Mouse (Mus musculus): ENCODE results near the gene Gstt4. TPM values are rescaled to one million over a fixed set of nuclear protein-coding genes. Genes with fewer than 3 reads are reported as not detected.

The Gstt4 gene
- total and polyA plus RNA-seq, 3 experiments: not detected

DNA sequence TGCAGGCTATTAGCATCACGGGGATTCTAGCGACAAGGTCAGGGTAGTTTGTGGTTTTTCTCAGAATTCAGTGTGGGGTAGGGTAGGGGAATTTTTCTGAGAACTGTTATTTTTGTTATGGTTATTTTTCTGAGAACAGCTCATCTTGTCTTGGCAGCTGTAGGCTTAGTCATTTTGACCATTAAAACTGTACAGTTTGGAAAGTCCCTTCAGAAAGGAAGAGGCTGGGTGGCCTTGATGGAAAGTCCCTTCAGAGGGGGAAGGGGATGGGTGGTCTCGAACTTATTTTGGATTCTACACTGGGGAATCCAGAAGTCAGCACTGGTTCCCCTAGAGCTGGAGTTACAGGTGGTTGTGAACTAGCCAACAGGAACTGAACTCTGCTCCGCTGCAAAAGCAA lies 2.2 kb upstream of the Gstt4 start:
- DNase-seq (ENCODE audit: low spot score) (no peak), ATAC-seq (ENCODE audit: extremely low read depth, insufficient number of reproducible peaks, low FRiP score, poor library complexity, severe bottlenecking) (no peak)
- Histone ChIP-seq H3K4me3 (ENCODE audit: low read depth, low read length) (no peak overlapping the region), H3K4me1 (ENCODE audit: insufficient read depth, low read depth, low read length) (peaks cover 33% of the 10 kb centered on the region), H3K9me3 (replicated peaks) (peaks cover 10% of the 10 kb centered on the region), H3K36me3 (replicated peaks) (no peaks in the 10 kb centered on the region), H3K27me3 (ENCODE audit: insufficient read depth, low read length) (peaks cover under 1% of the 10 kb centered on the region; the same call in 1 of the 2 replicates)
- no peak for TF ChIP-seq TAL1 (conservative IDR thresholded peaks at IDR 0.05; ENCODE audit: low read depth, low read length)
- no peak for TF ChIP-seq CTCF (IDR thresholded peaks at IDR 0.05; ENCODE audit: low read depth, low read length)
- TF ChIP-seq GATA1 (IDR thresholded peaks at IDR 0.05; ENCODE audit: borderline replicate concordance, low read length): no peak
- no peak for TF ChIP-seq POLR2AphosphoS5 (IDR thresholded peaks at IDR 0.05; ENCODE audit: insufficient replicate concordance, low read depth, low read length)
- no peak for TF ChIP-seq GATA2 (IDR thresholded peaks at IDR 0.05; ENCODE audit: borderline replicate concordance, low read depth, low read length)

DNA sequence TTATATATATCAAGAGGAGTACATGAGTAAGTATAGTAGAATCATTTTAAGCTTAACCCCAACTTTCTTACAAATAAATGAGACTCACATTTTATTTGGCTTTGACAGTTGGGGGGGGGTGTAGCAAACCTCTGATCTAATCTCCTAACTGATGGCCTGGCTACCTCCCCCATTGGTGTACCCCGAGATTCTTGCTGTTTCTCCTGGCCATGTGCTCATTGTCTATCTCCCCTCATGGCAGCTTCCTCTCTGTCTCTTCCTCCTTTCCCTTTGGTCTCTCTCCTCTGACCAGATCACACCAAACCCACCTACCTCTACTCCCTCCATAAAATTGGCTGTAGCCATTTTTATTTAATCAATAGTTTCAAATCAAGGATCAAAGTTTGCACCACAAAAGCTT lies 1.4 kb upstream of the Gstt4 start:
- no peak for DNase-seq (ENCODE audit: low spot score)
- H3K4me3 ChIP-seq (ENCODE audit: low read depth, low read length): no peak overlapping the region

GRCm38 (mm10) chr10:75819882-75820281 lies 2.5 kb downstream of the Gstt4 start:
- Histone ChIP-seq H3K9me3 (replicated peaks) (peaks cover 8% of the 10 kb centered on the region), H3K4me3 (ENCODE audit: low read depth, low read length) (no peak overlapping the region), H3K36me3 (replicated peaks) (no peaks in the 10 kb centered on the region), H3K27me3 (ENCODE audit: insufficient read depth, low read length) (peaks cover 6% of the 10 kb centered on the region), H3K4me1 (ENCODE audit: insufficient read depth, low read depth, low read length) (peaks cover 14% of the 10 kb centered on the region)
- TF ChIP-seq GATA1 (IDR thresholded peaks at IDR 0.05; ENCODE audit: borderline replicate concordance, low read length) (no peak), TAL1 (conservative IDR thresholded peaks at IDR 0.05; ENCODE audit: low read depth, low read length) (no peak), CTCF (IDR thresholded peaks at IDR 0.05; ENCODE audit: low read depth, low read length) (no peak), POLR2AphosphoS5 (IDR thresholded peaks at IDR 0.05; ENCODE audit: insufficient replicate concordance, low read depth, low read length) (no peak), GATA2 (IDR thresholded peaks at IDR 0.05; ENCODE audit: borderline replicate concordance, low read depth, low read length) (no peak)
- ATAC-seq (ENCODE audit: extremely low read depth, insufficient number of reproducible peaks, low FRiP score, poor library complexity, severe bottlenecking) (no peak), DNase-seq (ENCODE audit: low spot score) (no peak)

More for the DNA sequence above, 1.4 kb upstream of the Gstt4 start:
- no peaks in the 10 kb centered on the region for H3K36me3 ChIP-seq (replicated peaks)
- TF ChIP-seq GATA2 (IDR thresholded peaks at IDR 0.05; ENCODE audit: borderline replicate concordance, low read depth, low read length) (no peak), TAL1 (conservative IDR thresholded peaks at IDR 0.05; ENCODE audit: low read depth, low read length) (no peak), CTCF (IDR thresholded peaks at IDR 0.05; ENCODE audit: low read depth, low read length) (no peak), POLR2AphosphoS5 (IDR thresholded peaks at IDR 0.05; ENCODE audit: insufficient replicate concordance, low read depth, low read length) (no peak)
- no peak for ATAC-seq (ENCODE audit: extremely low read depth, insufficient number of reproducible peaks, low FRiP score, poor library complexity, severe bottlenecking)
- H3K4me1 ChIP-seq (ENCODE audit: insufficient read depth, low read depth, low read length): peaks cover 35% of the 10 kb centered on the region
- H3K27me3 ChIP-seq (ENCODE audit: insufficient read depth, low read length): peaks cover 4% of the 10 kb centered on the region; the same call in 1 of the 2 replicates
- peaks cover 10% of the 10 kb centered on the region for H3K9me3 ChIP-seq (replicated peaks)

- Histone ChIP-seq H3K9me3 (replicated peaks) (no peaks in the 10 kb centered on the region), H3K27me3 (ENCODE audit: insufficient read depth, low read length) (peaks cover 6% of the 10 kb centered on the region), H3K36me3 (replicated peaks) (no peaks in the 10 kb centered on the region), H3K4me1 (ENCODE audit: insufficient read depth, low read depth, low read length) (peaks cover 3% of the 10 kb centered on the region; the same call in 1 of the 2 replicates), H3K4me3 (ENCODE audit: low read depth, low read length) (no peak overlapping the region)
- no peak for DNase-seq (ENCODE audit: low spot score)
- no peak for TF ChIP-seq CTCF (IDR thresholded peaks at IDR 0.05; ENCODE audit: low read depth, low read length)
- TF ChIP-seq TAL1 (conservative IDR thresholded peaks at IDR 0.05; ENCODE audit: low read depth, low read length): no peak
- ATAC-seq (ENCODE audit: extremely low read depth, insufficient number of reproducible peaks, low FRiP score, poor library complexity, severe bottlenecking): no peak
Observed at GRCm38 (mm10) chr10:75818641-75819040, 3.7 kb downstream of the Gstt4 start.

DNA sequence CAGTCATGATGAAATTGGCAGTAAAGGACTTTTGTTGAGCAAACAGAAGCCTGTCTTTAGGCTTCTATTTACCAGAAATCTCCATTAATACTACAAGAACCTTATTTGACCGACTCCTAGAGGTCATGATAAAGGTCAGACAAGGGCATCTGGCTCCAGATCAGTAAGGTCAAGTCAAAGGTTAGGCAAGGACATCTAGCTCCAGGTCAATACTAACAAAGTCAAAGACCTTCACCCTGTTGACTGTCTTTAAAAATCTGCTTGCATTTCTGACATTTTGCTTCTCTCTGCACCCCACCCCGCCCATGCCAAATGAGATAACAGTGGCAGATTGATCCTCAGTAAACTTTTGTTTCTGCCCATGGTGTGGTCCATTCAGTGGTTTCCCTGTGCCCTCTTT lies 18.1 kb downstream of the Gstt4 start:
- TF ChIP-seq GATA2 (IDR thresholded peaks at IDR 0.05; ENCODE audit: borderline replicate concordance, low read depth, low read length): no peak
- TF ChIP-seq TAL1 (conservative IDR thresholded peaks at IDR 0.05; ENCODE audit: low read depth, low read length): no peak
- no peak for TF ChIP-seq CTCF (IDR thresholded peaks at IDR 0.05; ENCODE audit: low read depth, low read length)
- TF ChIP-seq GATA1 (IDR thresholded peaks at IDR 0.05; ENCODE audit: borderline replicate concordance, low read length): no peak
- no peak for TF ChIP-seq POLR2AphosphoS5 (IDR thresholded peaks at IDR 0.05; ENCODE audit: insufficient replicate concordance, low read depth, low read length)
- Histone ChIP-seq H3K36me3 (replicated peaks) (no peaks in the 10 kb centered on the region), H3K27me3 (ENCODE audit: insufficient read depth, low read length) (peaks cover 4% of the 10 kb centered on the region; the same call in 1 of the 2 replicates), H3K4me1 (ENCODE audit: insufficient read depth, low read depth, low read length) (no peaks in the 10 kb centered on the region), H3K9me3 (replicated peaks) (0 out of 2 replicates have a peak, but pooled peaks cover 3% of the 10 kb centered on the region), H3K4me3 (ENCODE audit: low read depth, low read length) (no peak overlapping the region)
- DNase-seq (ENCODE audit: low spot score): no peak
- no peak for ATAC-seq (ENCODE audit: extremely low read depth, insufficient number of reproducible peaks, low FRiP score, poor library complexity, severe bottlenecking)

DNA sequence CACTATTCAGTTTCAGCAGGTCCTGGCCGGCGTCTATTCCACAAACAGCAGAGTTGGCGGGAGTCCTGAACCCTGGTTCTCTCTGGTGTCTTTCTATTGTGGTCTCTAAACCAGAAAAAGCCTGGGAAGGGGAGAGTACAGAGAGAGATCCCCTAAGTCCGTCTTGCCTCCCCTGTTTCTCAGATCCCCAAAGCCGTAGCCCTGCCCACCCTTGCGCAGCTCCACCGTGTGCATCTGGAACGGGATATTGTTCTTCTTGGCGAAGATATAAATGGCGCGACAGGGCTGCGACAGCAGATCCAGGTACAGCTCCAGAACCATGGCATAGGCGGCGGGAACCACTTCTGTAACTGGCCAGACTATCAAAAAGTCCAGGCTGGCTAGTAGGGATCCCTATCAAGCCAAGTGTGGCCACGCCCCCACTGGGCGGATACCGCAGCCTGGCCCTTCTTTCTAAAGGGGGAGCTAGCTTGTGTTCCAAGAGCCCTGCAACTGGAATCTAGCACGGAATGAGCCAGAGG lies 24.1 kb downstream of the Gstt4 start, which contains the start of gene Gstt1:
Gene Gstt1, minus strand, starts transcription at position 409 of the 521 bp plus-strand sequence.
- no peaks in the 10 kb centered on the region for H3K9me3 ChIP-seq (replicated peaks)
- TF ChIP-seq TAL1 (conservative IDR thresholded peaks at IDR 0.05; ENCODE audit: low read depth, low read length) (no peak), GATA1 (IDR thresholded peaks at IDR 0.05; ENCODE audit: borderline replicate concordance, low read length) (no peak), CTCF (IDR thresholded peaks at IDR 0.05; ENCODE audit: low read depth, low read length) (no peak), GATA2 (IDR thresholded peaks at IDR 0.05; ENCODE audit: borderline replicate concordance, low read depth, low read length) (no peak), POLR2AphosphoS5 (IDR thresholded peaks at IDR 0.05; ENCODE audit: insufficient replicate concordance, low read depth, low read length) (no peak)
- peak within 1 kb of the TSS; percentile 57; the same call in 1 of the 2 replicates for H3K4me3 ChIP-seq (ENCODE audit: low read depth, low read length)
- peaks cover 14% of the 10 kb centered on the region for H3K4me1 ChIP-seq (ENCODE audit: insufficient read depth, low read depth, low read length)
- ATAC-seq (ENCODE audit: extremely low read depth, insufficient number of reproducible peaks, low FRiP score, poor library complexity, severe bottlenecking) (no peak; the same call in 1 of the 2 replicates), DNase-seq (ENCODE audit: low spot score) (no peak)
- H3K36me3 ChIP-seq (replicated peaks): no peaks in the 10 kb centered on the region
- peaks cover 22% of the 10 kb centered on the region for H3K27me3 ChIP-seq (ENCODE audit: insufficient read depth, low read length)
